Mouse (Mus musculus): Measurements from ENCODE around the gene Gdpd3. TPM values are rescaled to one million over a fixed set of nuclear protein-coding genes. Genes with fewer than 3 reads are reported as not detected.
A peak's percentile ranks its signal among the peaks of the same experiment; 100 is the strongest.

Gene Gdpd3
- polyA plus RNA-seq, 1 experiment from 2014 or later = 2.0 TPM

- Histone ChIP-seq H3K4me1 (ENCODE audit: control insufficient read depth, insufficient read depth, low read length) (0 out of 2 replicates have a peak, but pooled peaks cover 3% of the 10 kb centered on the region), H3K27ac (ENCODE audit: low read depth, low read length) (no peak overlapping the region), H3K4me3 (ENCODE audit: low read length) (no peak overlapping the region), H3K4me2 (replicated peaks; ENCODE audit: low read depth, low read length) (no peak overlapping the region), H3K9me3 (ENCODE audit: control insufficient read depth, low read length) (no peaks in the 10 kb centered on the region), H3K36me3 (ENCODE audit: control insufficient read depth, insufficient read depth, low read length) (no peaks in the 10 kb centered on the region), H3K9ac (ENCODE audit: low read depth, low read length) (no peak overlapping the region), H3K27me3 (ENCODE audit: control insufficient read depth, insufficient read depth, low read length) (no peaks in the 10 kb centered on the region)
- ATAC-seq (ENCODE audit: low FRiP score, low TSS enrichment) = no peak
- 84% methylated on average over 13 of the region's 13 CpGs for WGBS
These were observed 25.9 kb upstream of the Gdpd3 start for GRCm38 (mm10) chr7:126740132-126740735.

- Histone ChIP-seq H3K27ac (ENCODE audit: low read depth, low read length) (no peak overlapping the region), H3K27me3 (ENCODE audit: control insufficient read depth, insufficient read depth, low read length) (no peaks in the 10 kb centered on the region), H3K4me3 (ENCODE audit: low read length) (no peak overlapping the region), H3K4me2 (replicated peaks; ENCODE audit: low read depth, low read length) (no peak overlapping the region), H3K9me3 (ENCODE audit: control insufficient read depth, low read length) (no peaks in the 10 kb centered on the region), H3K36me3 (ENCODE audit: control insufficient read depth, insufficient read depth, low read length) (no peaks in the 10 kb centered on the region), H3K4me1 (ENCODE audit: control insufficient read depth, insufficient read depth, low read length) (0 out of 2 replicates have a peak, but pooled peaks cover 3% of the 10 kb centered on the region), H3K9ac (ENCODE audit: low read depth, low read length) (no peak overlapping the region)
- 78% methylated on average over 5 of the region's 5 CpGs for WGBS
- ATAC-seq (ENCODE audit: low FRiP score, low TSS enrichment) = no peak
These were observed 25.2 kb upstream of the Gdpd3 start for GRCm38 (mm10) chr7:126740977-126741376.

- Histone ChIP-seq H3K27me3 (ENCODE audit: control insufficient read depth, insufficient read depth, low read length) (no peaks in the 10 kb centered on the region), H3K4me2 (replicated peaks; ENCODE audit: low read depth, low read length) (no peak overlapping the region), H3K4me3 (ENCODE audit: low read length) (no peak overlapping the region), H3K27ac (ENCODE audit: low read depth, low read length) (no peak overlapping the region), H3K9ac (ENCODE audit: low read depth, low read length) (no peak overlapping the region), H3K4me1 (ENCODE audit: control insufficient read depth, insufficient read depth, low read length) (0 out of 2 replicates have a peak, but pooled peaks cover 3% of the 10 kb centered on the region), H3K9me3 (ENCODE audit: control insufficient read depth, low read length) (no peaks in the 10 kb centered on the region), H3K36me3 (ENCODE audit: control insufficient read depth, insufficient read depth, low read length) (no peaks in the 10 kb centered on the region)
- no peak for ATAC-seq (ENCODE audit: low FRiP score, low TSS enrichment)
- WGBS = 83% methylated on average over 5 of the region's 5 CpGs
These were observed 24.7 kb upstream of the Gdpd3 start for GRCm38 (mm10) chr7:126741452-126741851.

- ATAC-seq (ENCODE audit: low FRiP score, low TSS enrichment) = no peak
- 90% methylated on average over 13 of the region's 13 CpGs for WGBS
These were observed 24.1 kb upstream of the Gdpd3 start for GRCm38 (mm10) chr7:126741964-126742482.

GRCm38 (mm10) chr7:126746066-126746465 is 20.1 kb upstream of the Gdpd3 start:
- 92% methylated on average over 12 of the region's 12 CpGs for WGBS
- Histone ChIP-seq H3K4me3 (ENCODE audit: low read length) (no peak overlapping the region), H3K36me3 (ENCODE audit: control insufficient read depth, insufficient read depth, low read length) (no peaks in the 10 kb centered on the region), H3K4me1 (ENCODE audit: control insufficient read depth, insufficient read depth, low read length) (no peaks in the 10 kb centered on the region), H3K9ac (ENCODE audit: low read depth, low read length) (no peak overlapping the region), H3K27ac (ENCODE audit: low read depth, low read length) (no peak overlapping the region), H3K4me2 (replicated peaks; ENCODE audit: low read depth, low read length) (no peak overlapping the region), H3K27me3 (ENCODE audit: control insufficient read depth, insufficient read depth, low read length) (no peaks in the 10 kb centered on the region), H3K9me3 (ENCODE audit: control insufficient read depth, low read length) (no peaks in the 10 kb centered on the region)
- no peak for ATAC-seq (ENCODE audit: low FRiP score, low TSS enrichment)

More at GRCm38 (mm10) chr7:126741964-126742482, 24.1 kb upstream of the Gdpd3 start:
- Histone ChIP-seq H3K4me2 (replicated peaks; ENCODE audit: low read depth, low read length) (no peak overlapping the region), H3K4me1 (ENCODE audit: control insufficient read depth, insufficient read depth, low read length) (0 out of 2 replicates have a peak, but pooled peaks cover 3% of the 10 kb centered on the region), H3K9ac (ENCODE audit: low read depth, low read length) (no peak overlapping the region), H3K27me3 (ENCODE audit: control insufficient read depth, insufficient read depth, low read length) (no peaks in the 10 kb centered on the region), H3K9me3 (ENCODE audit: control insufficient read depth, low read length) (no peaks in the 10 kb centered on the region), H3K36me3 (ENCODE audit: control insufficient read depth, insufficient read depth, low read length) (no peaks in the 10 kb centered on the region), H3K4me3 (ENCODE audit: low read length) (no peak overlapping the region), H3K27ac (ENCODE audit: low read depth, low read length) (no peak overlapping the region)

- no peak overlapping the region for H3K4me3 ChIP-seq (ENCODE audit: low read length)
- no peak for ATAC-seq (ENCODE audit: low FRiP score, low TSS enrichment)
- no peaks in the 10 kb centered on the region for H3K27me3 ChIP-seq (ENCODE audit: control insufficient read depth, insufficient read depth, low read length)
- no peak overlapping the region for H3K4me2 ChIP-seq (replicated peaks; ENCODE audit: low read depth, low read length)
- 28% methylated on average over 6 of the region's 6 CpGs for WGBS
- H3K4me1 ChIP-seq (ENCODE audit: control insufficient read depth, insufficient read depth, low read length) = no peaks in the 10 kb centered on the region
- no peaks in the 10 kb centered on the region for H3K36me3 ChIP-seq (ENCODE audit: control insufficient read depth, insufficient read depth, low read length)
- no peaks in the 10 kb centered on the region for H3K9me3 ChIP-seq (ENCODE audit: control insufficient read depth, low read length)
- no peak overlapping the region for H3K9ac ChIP-seq (ENCODE audit: low read depth, low read length)
- no peak overlapping the region for H3K27ac ChIP-seq (ENCODE audit: low read depth, low read length)
These were observed 19.3 kb upstream of the Gdpd3 start for GRCm38 (mm10) chr7:126746798-126747197.

GRCm38 (mm10) chr7:126748824-126749223 is 17.3 kb upstream of the Gdpd3 start:
- Histone ChIP-seq H3K27ac (ENCODE audit: low read depth, low read length) (no peak overlapping the region), H3K27me3 (ENCODE audit: control insufficient read depth, insufficient read depth, low read length) (no peaks in the 10 kb centered on the region), H3K9ac (ENCODE audit: low read depth, low read length) (no peak overlapping the region)

GRCm38 (mm10) chr7:126749582-126750343 is 16.4 kb upstream of the Gdpd3 start:
- ATAC-seq (ENCODE audit: low FRiP score, low TSS enrichment) = no peak
- WGBS = 96% methylated on average over 17 of the region's 17 CpGs
- H3K36me3 ChIP-seq (ENCODE audit: control insufficient read depth, insufficient read depth, low read length) = no peaks in the 10 kb centered on the region

More at GRCm38 (mm10) chr7:126748824-126749223, 17.3 kb upstream of the Gdpd3 start:
- Histone ChIP-seq H3K4me2 (replicated peaks; ENCODE audit: low read depth, low read length) (no peak overlapping the region), H3K9me3 (ENCODE audit: control insufficient read depth, low read length) (0 out of 2 replicates have a peak, but pooled peaks cover 3% of the 10 kb centered on the region), H3K4me3 (ENCODE audit: low read length) (no peak overlapping the region), H3K36me3 (ENCODE audit: control insufficient read depth, insufficient read depth, low read length) (no peaks in the 10 kb centered on the region), H3K4me1 (ENCODE audit: control insufficient read depth, insufficient read depth, low read length) (no peaks in the 10 kb centered on the region)
- WGBS = 72% methylated on average over 7 of the region's 7 CpGs
- no peak for ATAC-seq (ENCODE audit: low FRiP score, low TSS enrichment)

GRCm38 (mm10) chr7:126754866-126755265 is 11.3 kb upstream of the Gdpd3 start:
- Histone ChIP-seq H3K4me1 (ENCODE audit: control insufficient read depth, insufficient read depth, low read length) (0 out of 2 replicates have a peak, but pooled peaks cover 8% of the 10 kb centered on the region), H3K36me3 (ENCODE audit: control insufficient read depth, insufficient read depth, low read length) (no peaks in the 10 kb centered on the region), H3K27me3 (ENCODE audit: control insufficient read depth, insufficient read depth, low read length) (no peaks in the 10 kb centered on the region), H3K4me2 (replicated peaks; ENCODE audit: low read depth, low read length) (no peak overlapping the region; the same call in 1 of the 2 replicates), H3K9me3 (ENCODE audit: control insufficient read depth, low read length) (0 out of 2 replicates have a peak, but pooled peaks cover 3% of the 10 kb centered on the region), H3K9ac (ENCODE audit: low read depth, low read length) (peak overlapping the region; percentile 28; the same call in 1 of the 2 replicates), H3K4me3 (ENCODE audit: low read length) (no peak overlapping the region), H3K27ac (ENCODE audit: low read depth, low read length) (no peak overlapping the region)
- ATAC-seq (ENCODE audit: low FRiP score, low TSS enrichment) = peak; percentile 61
- WGBS = 1% methylated on average over 9 of the region's 9 CpGs

More at GRCm38 (mm10) chr7:126749582-126750343, 16.4 kb upstream of the Gdpd3 start:
- H3K4me3 ChIP-seq (ENCODE audit: low read length) = no peak overlapping the region
- no peak overlapping the region for H3K9ac ChIP-seq (ENCODE audit: low read depth, low read length)
- no peaks in the 10 kb centered on the region for H3K27me3 ChIP-seq (ENCODE audit: control insufficient read depth, insufficient read depth, low read length)
- no peak overlapping the region for H3K27ac ChIP-seq (ENCODE audit: low read depth, low read length)
- H3K4me1 ChIP-seq (ENCODE audit: control insufficient read depth, insufficient read depth, low read length) = 0 out of 2 replicates have a peak, but pooled peaks cover 3% of the 10 kb centered on the region
- no peak overlapping the region for H3K4me2 ChIP-seq (replicated peaks; ENCODE audit: low read depth, low read length)
- 0 out of 2 replicates have a peak, but pooled peaks cover 3% of the 10 kb centered on the region for H3K9me3 ChIP-seq (ENCODE audit: control insufficient read depth, low read length)
